Mouse (Mus musculus) hindbrain, embryonic 14.5 days (tissue): ENCODE results near the gene Slc8b1. TPM values are rescaled to one million over a fixed set of nuclear protein-coding genes. Genes with fewer than 3 reads are reported as not detected.

Experiments
- ATAC-seq: fragments of 200-750 bp; cut with Nextera tagmentation; 2 replicates; pipeline ENCODE4 v1.8.0; 2017; ENCODE audit warnings: moderate number of reproducible peaks, mild to moderate bottlenecking, moderate TSS enrichment, moderate library complexity; ENCODE audit not compliant: low FRiP score
- DNase-seq: peaks from one replicate; pipeline ENCODE4 v3.0.0-alpha.2; 2015; ENCODE audit warnings: low spot score
- H3K27ac ChIP-seq: fragments of 300-500 bp; sonication (generic); 2 replicates; pipeline ENCODE4 v1.5.1; 2014; ENCODE audit warnings: mild to moderate bottlenecking, moderate library complexity
- H3K27me3 ChIP-seq: fragments of 300-500 bp; sonication (generic); 2 replicates; pipeline ENCODE4 v1.6.1; 2014; ENCODE audit warnings: mild to moderate bottlenecking, low read length, mixed read lengths; ENCODE audit not compliant: control insufficient read depth, insufficient read depth
- H3K36me3 ChIP-seq: fragments of 300-500 bp; sonication (generic); replicated peaks from 2 replicates; pipeline ENCODE4 v1.6.1; 2014; ENCODE audit not compliant: control insufficient read depth, insufficient read depth
- H3K4me1 ChIP-seq: fragments of 300-500 bp; sonication (generic); replicated peaks from 2 replicates; pipeline ENCODE4 v1.6.1; 2014; ENCODE audit warnings: antibody characterized with exemption, low read length, mixed read lengths; ENCODE audit not compliant: control insufficient read depth, insufficient read depth
- H3K4me2 ChIP-seq: fragments of 300-500 bp; sonication (generic); replicated peaks from 2 replicates; pipeline ENCODE4 v1.6.1; 2014; ENCODE audit warnings: mild to moderate bottlenecking, moderate library complexity
- H3K4me3 ChIP-seq: fragments of 300-500 bp; sonication (generic); replicated peaks from 2 replicates; pipeline ENCODE4 v1.5.1; 2014; ENCODE audit warnings: mild to moderate bottlenecking, low read length
- H3K9ac ChIP-seq: fragments of 300-500 bp; sonication (generic); 2 replicates; pipeline ENCODE4 v1.6.1; 2014
- H3K9me3 ChIP-seq: fragments of 300-500 bp; sonication (generic); 2 replicates; pipeline ENCODE4 v1.6.1; 2016; ENCODE audit warnings: low read length; ENCODE audit not compliant: control insufficient read depth
- WGBS: fragments of 180-500 bp; shearing (Covaris S2); extraction: QIAGEN DNeasy Blood & Tissue Kit; methylation state at CpG from one replicate; pipeline ENCODE4 v1.1.7; 2014; 5-methylcytosine and 5-hydroxymethylcytosine counted together
- polyA plus RNA-seq: library from polyadenylated mRNA; unstranded; fragments of >200 nt; fragmentation: Nextera tagmentation; extraction: Ambion mirVana; gene quantifications from 2 replicates; pipeline ENCODE4 v1.2.1, GENCODE M21; 2014

Slc8b1 gene
- polyA plus RNA-seq, 1 experiment from 2014 or later: 1.3 TPM

- Histone ChIP-seq H3K9ac (no peak overlapping the region), H3K27me3 (no peaks in the 10 kb centered on the region), H3K27ac (peak overlapping the region; percentile 71), H3K4me2 (no peak overlapping the region), H3K4me1 (peaks cover 29% of the 10 kb centered on the region), H3K36me3 (0 out of 2 replicates have a peak, but pooled peaks cover under 1% of the 10 kb centered on the region), H3K4me3 (no peak overlapping the region), H3K9me3 (no peaks in the 10 kb centered on the region)
- 55% methylated on average over 10 of the region's 10 CpGs for WGBS
- DNase-seq: no peak
- no peak for ATAC-seq
Measured at GRCm38 (mm10) chr5:120577935-120578441, 67.0 kb downstream of the Slc8b1 start.

- no peaks in the 10 kb centered on the region for H3K27me3 ChIP-seq
- H3K4me3 ChIP-seq: no peak overlapping the region
- DNase-seq (no peak), ATAC-seq (no peak; the same call in 1 of the 2 replicates)
- peaks cover 29% of the 10 kb centered on the region for H3K4me1 ChIP-seq
- H3K36me3 ChIP-seq: peaks cover 6% of the 10 kb centered on the region; the same call in 1 of the 2 replicates
- H3K9me3 ChIP-seq: no peaks in the 10 kb centered on the region
- peak overlapping the region; percentile 71 for H3K27ac ChIP-seq
- 50% methylated on average over 12 of the region's 12 CpGs for WGBS
- H3K9ac ChIP-seq: no peak overlapping the region
- no peak overlapping the region for H3K4me2 ChIP-seq
Measured at GRCm38 (mm10) chr5:120578504-120579081, 67.6 kb downstream of the Slc8b1 start.

- DNase-seq: no peak
- ATAC-seq: peak; percentile 52; the same call in 1 of the 2 replicates
- WGBS: 48% methylated on average over 26 of the region's 26 CpGs
- Histone ChIP-seq H3K4me1 (peaks cover 29% of the 10 kb centered on the region), H3K9me3 (no peaks in the 10 kb centered on the region), H3K27ac (peak overlapping the region; percentile 71), H3K27me3 (no peaks in the 10 kb centered on the region), H3K4me2 (no peak overlapping the region), H3K9ac (no peak overlapping the region), H3K36me3 (peaks cover 14% of the 10 kb centered on the region; the same call in 1 of the 2 replicates), H3K4me3 (no peak overlapping the region)
Measured at GRCm38 (mm10) chr5:120579211-120579897, 68.4 kb downstream of the Slc8b1 start.

GRCm38 (mm10) chr5:120579898-120580626 lies 69.1 kb downstream of the Slc8b1 start:
- peaks cover 14% of the 10 kb centered on the region; the same call in 1 of the 2 replicates for H3K36me3 ChIP-seq
- H3K4me3 ChIP-seq: no peak overlapping the region
- H3K9me3 ChIP-seq: no peaks in the 10 kb centered on the region
- no peaks in the 10 kb centered on the region for H3K27me3 ChIP-seq
- 77% methylated on average over 26 of the region's 26 CpGs for WGBS
- ATAC-seq (peak; percentile 44; the same call in 1 of the 2 replicates), DNase-seq (no peak)
- H3K4me1 ChIP-seq: peaks cover 29% of the 10 kb centered on the region
- H3K27ac ChIP-seq: peak overlapping the region; percentile 71
- no peak overlapping the region for H3K9ac ChIP-seq
- no peak overlapping the region for H3K4me2 ChIP-seq

- H3K4me1 ChIP-seq: peaks cover 30% of the 10 kb centered on the region
- WGBS: 84% methylated on average over 9 of the region's 9 CpGs
- no peak overlapping the region for H3K4me3 ChIP-seq
- peaks cover 14% of the 10 kb centered on the region; the same call in 1 of the 2 replicates for H3K36me3 ChIP-seq
- DNase-seq (no peak), ATAC-seq (no peak)
- H3K27ac ChIP-seq: no peak overlapping the region
- no peaks in the 10 kb centered on the region for H3K27me3 ChIP-seq
- no peak overlapping the region for H3K4me2 ChIP-seq
- no peaks in the 10 kb centered on the region for H3K9me3 ChIP-seq
- no peak overlapping the region for H3K9ac ChIP-seq
Measured at GRCm38 (mm10) chr5:120582002-120582401, 71.0 kb downstream of the Slc8b1 start.

- DNase-seq (no peak), ATAC-seq (no peak)
- peaks cover 14% of the 10 kb centered on the region; the same call in 1 of the 2 replicates for H3K36me3 ChIP-seq
- H3K4me1 ChIP-seq: peaks cover 30% of the 10 kb centered on the region
- H3K9me3 ChIP-seq: no peaks in the 10 kb centered on the region
- H3K9ac ChIP-seq: no peak overlapping the region
- no peak overlapping the region for H3K4me2 ChIP-seq
- no peak overlapping the region for H3K27ac ChIP-seq
- WGBS: 93% methylated on average over 4 of the region's 4 CpGs
- no peak overlapping the region for H3K4me3 ChIP-seq
- H3K27me3 ChIP-seq: no peaks in the 10 kb centered on the region
Measured at GRCm38 (mm10) chr5:120583511-120583910, 72.5 kb downstream of the Slc8b1 start.

Other genes starting within 250 kb of the Slc8b1 start
- gene Lhx5, start 79.5 kb upstream of the Slc8b1 start, polyA plus RNA-seq: 20.4 and 23.1 TPM in 2 replicates
- gene Sdsl, start 38.4 kb upstream of the Slc8b1 start, polyA plus RNA-seq: 6.1 and 7.7 TPM in 2 replicates
- not detected in 2 replicates for gene Sds, start 34.6 kb upstream of the Slc8b1 start, polyA plus RNA-seq
- gene Plbd2, start 7.5 kb upstream of the Slc8b1 start, polyA plus RNA-seq: 26.8 and 28.8 TPM in 2 replicates
- gene Tpcn1, start 77.5 kb downstream of the Slc8b1 start, polyA plus RNA-seq: 13.4 and 15.7 TPM in 2 replicates
- 1.5 and 1.9 TPM in 2 replicates for gene Iqcd, start 77.8 kb downstream of the Slc8b1 start, polyA plus RNA-seq
- gene Rita1, start 101.4 kb downstream of the Slc8b1 start, polyA plus RNA-seq: 20.1 and 20.6 TPM in 2 replicates
- 27.8 and 29.8 TPM in 2 replicates for gene Ddx54, start 101.6 kb downstream of the Slc8b1 start, polyA plus RNA-seq
- gene Cfap73, start 123.1 kb downstream of the Slc8b1 start, polyA plus RNA-seq: 0.53 and 1.1 TPM in 2 replicates
- gene Rasal1, start 137.6 kb downstream of the Slc8b1 start, polyA plus RNA-seq: 0.31 and 0.74 TPM in 2 replicates
- gene Dtx1, start 200.8 kb downstream of the Slc8b1 start, polyA plus RNA-seq: 53.9 and 64.1 TPM in 2 replicates
- 0.16 and 0.32 TPM in 2 replicates for gene Oas2, start 238.7 kb downstream of the Slc8b1 start, polyA plus RNA-seq